Comparison of ENCODE assay signal across 9 mouse cellular contexts in the genomic region with DNA sequence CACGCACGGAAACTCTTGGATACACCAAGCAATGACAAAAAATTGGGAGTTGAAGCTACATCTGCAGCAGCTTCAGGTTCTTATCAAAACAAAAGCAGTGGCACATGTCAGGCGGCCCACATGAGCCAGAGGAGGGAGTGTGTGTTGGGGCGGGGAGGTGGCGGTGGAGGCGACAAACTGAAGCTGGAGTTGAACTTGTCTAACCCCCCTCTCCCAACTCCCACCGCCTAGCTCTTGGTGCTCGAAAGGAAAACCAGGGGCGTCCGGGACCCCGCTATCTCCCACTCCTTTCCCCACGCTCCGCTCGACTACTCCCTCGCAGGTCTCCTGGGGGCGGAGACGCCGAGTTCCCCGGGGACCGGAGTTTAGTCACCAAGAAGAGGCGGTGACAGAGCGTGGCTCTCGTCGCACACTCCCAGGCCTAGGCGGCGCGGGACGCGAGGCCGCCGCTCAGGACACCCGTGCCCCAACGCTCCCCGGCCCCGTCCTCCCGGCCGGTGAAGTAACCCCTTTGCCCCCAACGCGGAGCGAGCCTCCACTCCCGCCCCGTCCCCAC. TPM values are rescaled to one million over a fixed set of nuclear protein-coding genes. Genes with fewer than 3 reads are reported as not detected.
DNase-seq lines count a peak whose midpoint lies in the region; ATAC-seq and TF ChIP-seq lines count a peak whose summit lies in the region.
"Had no signal": no experiment of that assay in that cellular context is flagged by ENCODE, and none has a peak within 500 bp of the region (broad histone marks: within the 10 kb centered on the region; RNA-seq: fewer than 3 reads in every experiment).

No protein-coding gene starts in this region.

- H3K27me3 ChIP-seq in ES-Bruce4 (ENCODE audit: control insufficient read depth, insufficient read depth, low read length, poor library complexity, severe bottlenecking): no peaks in the 10 kb centered on the region
- no peaks in the 10 kb centered on the region for H3K27me3 ChIP-seq in heart, postnatal 0 days (ENCODE audit: control insufficient read depth, insufficient read depth, low read length)

- peaks cover 3% of the 10 kb centered on the region for H3K4me1 ChIP-seq in ES-Bruce4 (ENCODE audit: control insufficient read depth, insufficient read depth, low read length)
- peaks cover 3% of the 10 kb centered on the region; the same call in 1 of the 2 replicates for H3K4me1 ChIP-seq in bone marrow, adult 2 months (ENCODE audit: control insufficient read depth, insufficient read depth, low read length)
- H3K4me1 ChIP-seq in heart, postnatal 0 days (ENCODE audit: control insufficient read depth, insufficient read depth): no peaks in the 10 kb centered on the region; the same call in 1 of the 2 replicates

- under 1% methylated on average over 42 of the region's 42 CpGs for WGBS in bone marrow, adult 2 months
- WGBS in heart, postnatal 0 days: under 1% methylated on average over 40 of the region's 42 CpGs

- DNase-seq in heart, postnatal 0 days (ENCODE audit: low spot score): peak; percentile 59
- DNase-seq in kidney, postnatal 4 days: peak; percentile 73 to 81
- DNase-seq in lung, postnatal 10 days: peak; percentile 74
- peak; percentile 34 for DNase-seq in ovary, postnatal 10 days (ENCODE audit: low spot score)
- peak; percentile 70 for DNase-seq in thymus, postnatal 25 days

- H3K36me3 ChIP-seq in ES-Bruce4 (ENCODE audit: control insufficient read depth, insufficient read depth, low read length, poor library complexity, severe bottlenecking): no peaks in the 10 kb centered on the region
- 0 out of 2 replicates have a peak, but pooled peaks cover 3% of the 10 kb centered on the region for H3K36me3 ChIP-seq in heart, postnatal 0 days (replicated peaks; ENCODE audit: control insufficient read depth, insufficient read depth, low read length)

- peak overlapping the region; percentile 94 for H3K4me2 ChIP-seq in heart, postnatal 0 days (ENCODE audit: low read depth, low read length)

- ATAC-seq in erythroid progenitor cell, adult 5-6 weeks (replicated peaks; ENCODE audit: low FRiP score, poor library complexity, severe bottlenecking): peak; percentile 81
- peak; percentile 78 for ATAC-seq in heart, postnatal 0 days (ENCODE audit: insufficient read depth, low read depth)

- H3K4me3 ChIP-seq in ES-Bruce4 (ENCODE audit: low read depth, low read length): peak overlapping the region; percentile 78
- peak overlapping the region; percentile 80 for H3K4me3 ChIP-seq in bone marrow, adult 2 months (replicated peaks; ENCODE audit: control insufficient read depth, low read depth, low read length)
- peak overlapping the region; percentile 99 for H3K4me3 ChIP-seq in heart, postnatal 0 days (ENCODE audit: low read depth, low read length)

- no peak for TF ChIP-seq POLR2A in ES-Bruce4 (IDR thresholded peaks at IDR 0.05; ENCODE audit: insufficient read depth, low read length)
- peak; percentile 67; the same call in 1 of the 2 replicates for TF ChIP-seq POLR2A in bone marrow, adult 2 months (IDR thresholded peaks at IDR 0.05; ENCODE audit: borderline replicate concordance, control insufficient read depth, low read depth, low read length)

- TF ChIP-seq CTCF in ES-Bruce4 (IDR thresholded peaks at IDR 0.05; ENCODE audit: low read depth, low read length): no peak
- TF ChIP-seq CTCF in bone marrow, adult 2 months (IDR thresholded peaks at IDR 0.05; ENCODE audit: control insufficient read depth, insufficient read depth, low read length): no peak
- no peak for TF ChIP-seq CTCF in heart, postnatal 0 days (IDR thresholded peaks at IDR 0.05; ENCODE audit: low read depth)

- H3K9me3 ChIP-seq in ES-Bruce4 (replicated peaks; ENCODE audit: control insufficient read depth, insufficient read depth, low read length, poor library complexity, severe bottlenecking): no peaks in the 10 kb centered on the region; the same call in 1 of the 2 replicates
- no peaks in the 10 kb centered on the region for H3K9me3 ChIP-seq in heart, postnatal 0 days (replicated peaks; ENCODE audit: control insufficient read depth, low read length)

- peak overlapping the region; percentile 93 for H3K9ac ChIP-seq in ES-Bruce4 (ENCODE audit: low read depth, poor library complexity, severe bottlenecking)
- peak overlapping the region; percentile 88 for H3K9ac ChIP-seq in heart, postnatal 0 days (replicated peaks; ENCODE audit: low read depth, low read length)

- TF ChIP-seq EP300 in ES-Bruce4 (IDR thresholded peaks at IDR 0.05; ENCODE audit: insufficient read depth, low read depth, low read length): no peak
- TF ChIP-seq EP300 in heart, postnatal 0 days (IDR thresholded peaks at IDR 0.05; ENCODE audit: low read depth): no peak

- no peak overlapping the region for H3K27ac ChIP-seq in ES-Bruce4 (ENCODE audit: insufficient read depth, low read length)
- peak overlapping the region; percentile 99 for H3K27ac ChIP-seq in bone marrow, adult 2 months (ENCODE audit: control insufficient read depth, insufficient read depth, low read depth, low read length, poor library complexity)
- H3K27ac ChIP-seq in heart, postnatal 0 days (ENCODE audit: low read depth): peak overlapping the region; percentile 92

RNA-seq across cellular contexts. Expression of a gene that starts 1.6 kb away (rescaled TPM):
- polyA plus RNA-seq in ES-Bruce4 (2011; ENCODE audit: insufficient read depth, insufficient read length, low read depth, missing spikeins): not detected in 2 replicates
- polyA plus RNA-seq in bone marrow, adult 2 months (2011; ENCODE audit: insufficient read depth, insufficient read length, low replicate concordance, missing spikeins): not detected in 2 replicates
- not detected in 2 replicates for total RNA-seq in erythroid progenitor cell, adult 5-6 weeks (2015; ENCODE audit: low replicate concordance)
- total RNA-seq in erythroid progenitor cell, adult 5-6 weeks (2017; ENCODE audit: low replicate concordance): not detected in 2 replicates
- not detected in 2 replicates for total RNA-seq in heart, postnatal 0 days (2014; rRNA removed; ENCODE audit: low replicate concordance)
- not detected in 2 replicates for polyA plus RNA-seq in heart, postnatal 0 days (2015; fragmentation: Nextera tagmentation; extraction: Ambion mirVana)
- total RNA-seq: layer of hippocampus, postnatal 10 days had no signal

RNA-seq across cellular contexts. Expression of a gene that starts 29.4 kb away (rescaled TPM):
- 38.8 and 41.0 TPM in 2 replicates for polyA plus RNA-seq in ES-Bruce4 (2011; ENCODE audit: insufficient read depth, insufficient read length, low read depth, missing spikeins)
- 34.0 and 40.3 TPM in 2 replicates for polyA plus RNA-seq in bone marrow, adult 2 months (2011; ENCODE audit: insufficient read depth, insufficient read length, low replicate concordance, missing spikeins)
- total RNA-seq in erythroid progenitor cell, adult 5-6 weeks (2015; ENCODE audit: low replicate concordance): 176 and 191 TPM in 2 replicates
- total RNA-seq in erythroid progenitor cell, adult 5-6 weeks (2017; ENCODE audit: low replicate concordance): 72.9 and 78.6 TPM in 2 replicates
- 3.5 and 5.8 TPM in 2 replicates for total RNA-seq in heart, postnatal 0 days (2014; rRNA removed; ENCODE audit: low replicate concordance)
- polyA plus RNA-seq in heart, postnatal 0 days (2015; fragmentation: Nextera tagmentation; extraction: Ambion mirVana): 6.9 and 8.3 TPM in 2 replicates
